Comparison of ENCODE assay signal across 27 mouse cellular contexts in the genomic region with DNA sequence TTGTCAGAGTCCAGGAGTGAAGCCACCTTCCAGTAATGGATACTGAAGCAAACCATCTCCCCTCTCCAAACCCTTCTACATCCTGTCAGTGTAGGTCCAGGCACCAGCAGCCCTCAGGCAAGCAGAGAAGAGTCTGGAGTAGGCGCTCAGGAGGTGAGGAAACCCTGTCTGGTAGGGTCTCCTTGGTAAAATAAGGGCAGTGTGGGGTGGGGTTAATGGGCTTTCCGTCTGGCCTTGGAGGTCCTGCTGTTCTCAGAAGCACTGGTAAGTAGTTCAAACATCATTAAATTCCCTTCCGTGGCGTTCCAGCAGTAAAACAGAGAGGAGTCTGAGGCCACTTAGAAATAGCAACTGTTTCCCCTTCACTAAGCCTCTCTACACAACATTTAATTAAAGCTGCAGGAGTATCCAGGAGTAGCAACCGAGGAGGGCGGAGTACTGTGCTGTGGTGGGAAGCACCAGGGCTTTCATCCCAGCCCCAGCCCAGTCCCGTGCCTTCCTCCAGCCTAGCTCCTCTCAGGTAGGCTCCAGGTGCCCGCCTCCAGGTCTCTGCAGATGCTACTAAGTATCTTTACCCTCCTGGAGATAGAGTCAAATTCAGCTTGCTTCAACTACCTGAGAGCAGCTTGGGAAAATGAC.
"Had no signal": no experiment of that assay in that cellular context is flagged by ENCODE, and none has a peak within 500 bp of the region (broad histone marks: within the 10 kb centered on the region; RNA-seq: fewer than 3 reads in every experiment).

No protein-coding gene starts in this region.

- H3K4me3 ChIP-seq: layer of hippocampus, adult 2 months; liver, embryonic 12.5 days; liver, embryonic 15.5 days; lung, embryonic 15.5 days; megakaryocyte, embryonic 14.5 days; midbrain, embryonic 10.5 days; midbrain, embryonic 13.5 days; myocyte; neural tube, embryonic 13.5 days; stomach, embryonic 15.5 days had no signal

- H3K36me3 ChIP-seq: liver, embryonic 12.5 days; liver, embryonic 15.5 days; lung, embryonic 15.5 days; midbrain, embryonic 10.5 days; midbrain, embryonic 13.5 days; neural tube, embryonic 13.5 days; stomach, embryonic 15.5 days had no signal

- H3K27me3 ChIP-seq: liver, embryonic 12.5 days; liver, embryonic 15.5 days; lung, embryonic 15.5 days; megakaryocyte, embryonic 14.5 days; neural tube, embryonic 13.5 days; stomach, embryonic 15.5 days had no signal

- H3K4me1 ChIP-seq: liver, embryonic 12.5 days; liver, embryonic 15.5 days; lung, embryonic 15.5 days; megakaryocyte, embryonic 14.5 days; midbrain, embryonic 10.5 days; midbrain, embryonic 13.5 days; neural tube, embryonic 13.5 days; stomach, embryonic 15.5 days had no signal

- H3K27ac ChIP-seq: hindbrain, postnatal 0 days; layer of hippocampus, adult 2 months; liver, embryonic 12.5 days; liver, embryonic 15.5 days; lung, embryonic 15.5 days; midbrain, embryonic 10.5 days; midbrain, embryonic 13.5 days; neural tube, embryonic 13.5 days; stomach, embryonic 15.5 days had no signal

- H3K9me3 ChIP-seq: liver, embryonic 15.5 days; lung, embryonic 15.5 days; stomach, embryonic 15.5 days had no signal

- ATAC-seq: hindbrain, postnatal 0 days; intestine, postnatal 0 days; liver, embryonic 12.5 days; midbrain, embryonic 13.5 days; midbrain, embryonic 16.5 days had no signal

- H3K4me2 ChIP-seq: liver, embryonic 12.5 days; liver, embryonic 15.5 days; lung, embryonic 15.5 days; midbrain, embryonic 13.5 days; neural tube, embryonic 13.5 days; stomach, embryonic 15.5 days had no signal

- DNase-seq: kidney, adult 8-10 months; kidney, postnatal 14 days; layer of hippocampus, postnatal 36 days; left cerebral cortex, postnatal 4 days; liver; lung, adult 18-20 months; lung, postnatal 10 days; lung, postnatal 36 days; retina, postnatal 1 day; right cerebral cortex, postnatal 25 days; spleen, adult 18-20 months; thymus, adult 2 months; thymus, postnatal 14 days; thymus, postnatal 4 days had no signal

- H3K9ac ChIP-seq: liver, embryonic 12.5 days; liver, embryonic 15.5 days; lung, embryonic 15.5 days; midbrain, embryonic 13.5 days; neural tube, embryonic 13.5 days; stomach, embryonic 15.5 days had no signal
